Mouse (Mus musculus): ENCODE results near the gene Slc36a2. TPM values are rescaled to one million over a fixed set of nuclear protein-coding genes. Genes with fewer than 3 reads are reported as not detected.

Slc36a2 gene
- 0.60 and 0.63 TPM in 2 replicates for polyA plus RNA-seq (2012; rRNA removed)

GRCm38 (mm10) chr11:55184733-55185291 is at the start of gene Slc36a2:
Gene Slc36a2 (minus strand): TSS chr11:55185077.

DNA sequence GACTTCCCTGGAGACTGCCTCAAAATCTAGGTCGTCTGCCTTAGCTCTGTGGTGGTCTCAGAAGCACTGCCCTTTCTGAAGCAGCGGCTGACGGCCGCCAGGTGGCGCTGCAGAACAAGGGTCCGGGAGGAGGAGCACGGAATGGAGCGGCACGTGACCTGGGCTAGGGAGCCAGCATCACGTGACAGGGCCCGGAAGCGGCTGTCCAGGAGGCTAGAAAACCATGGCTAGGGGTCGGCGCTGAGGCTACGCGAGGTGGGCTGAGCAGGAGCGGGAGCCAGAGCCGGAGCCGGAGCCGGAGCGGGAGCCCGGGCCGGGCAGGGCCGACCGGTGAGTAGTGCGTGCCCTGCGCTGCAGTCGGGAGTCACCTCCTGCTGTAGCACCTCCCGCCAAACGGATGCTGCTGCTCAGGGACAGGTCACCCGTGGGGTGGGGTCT is 19.3 kb upstream of the Slc36a2 start, which contains the start of gene Slc36a1:
TSS of gene Slc36a1 (plus strand) at position 192 of the 438 bp plus-strand sequence.

DNA sequence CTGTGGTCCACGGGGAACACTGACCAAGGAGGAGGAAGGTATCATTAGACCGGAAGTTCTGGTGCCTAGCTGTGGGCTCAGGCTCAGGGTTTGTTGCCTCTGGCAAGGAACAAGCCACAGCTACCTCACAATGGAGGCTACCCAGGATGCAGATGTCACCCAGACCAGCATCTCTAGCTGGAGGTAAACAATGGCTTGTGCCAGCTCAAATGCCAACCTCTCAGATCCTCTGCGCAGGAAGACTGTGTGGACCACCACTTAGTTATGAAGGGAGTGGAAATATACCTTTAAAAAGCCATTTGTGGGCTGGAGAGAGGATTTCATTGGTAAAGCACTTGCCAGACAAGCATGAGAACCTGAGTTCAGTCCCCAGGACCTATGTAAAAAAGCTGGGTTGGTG is 33.3 kb downstream of the Slc36a2 start, which contains the start of gene Slc36a3:
TSS of gene Slc36a3 (minus strand) at position 101 of the 400 bp plus-strand sequence.

Other genes starting within 250 kb of the Slc36a2 start
- gene Tnip1, start 222.2 kb downstream of the Slc36a2 start, polyA plus RNA-seq (2012; rRNA removed), result 12.7 and 17.1 TPM in 2 replicates
- 40.9 and 90.3 TPM in 2 replicates for gene Anxa6, start 151.6 kb downstream of the Slc36a2 start, polyA plus RNA-seq (2012; rRNA removed)
- 0.29 and 0.81 TPM in 2 replicates for gene Ccdc69, start 106.9 kb downstream of the Slc36a2 start, polyA plus RNA-seq (2012; rRNA removed)
- 7.7 and 10.1 TPM in 2 replicates for gene Gm2a, start 87.0 kb downstream of the Slc36a2 start, polyA plus RNA-seq (2012; rRNA removed)
- not detected in 2 replicates for gene Slc36a3, start 33.4 kb downstream of the Slc36a2 start, polyA plus RNA-seq (2012; rRNA removed)
- 13.5 and 16.2 TPM in 2 replicates for gene Slc36a1, start 19.3 kb upstream of the Slc36a2 start, polyA plus RNA-seq (2012; rRNA removed)
- 0.14 and 0.44 TPM in 2 replicates for gene Fat2, start 151.5 kb upstream of the Slc36a2 start, polyA plus RNA-seq (2012; rRNA removed)
- gene Sparc, start 238.1 kb upstream of the Slc36a2 start, polyA plus RNA-seq (2012; rRNA removed), result 422 and 733 TPM in 2 replicates

All from central nervous system, embryonic 14 days (tissue).